Mouse (Mus musculus) heart, postnatal 10 days (tissue): ENCODE data around the gene Ninj2. TPM values are rescaled to one million over a fixed set of nuclear protein-coding genes. Genes with fewer than 3 reads are reported as not detected.
A peak's percentile ranks its signal among the peaks of the same experiment; 100 is the strongest.
"Not testable (repeated sequence)": the region's sequence is repeated elsewhere in the genome, so short reads cannot be mapped to it uniquely, and the experiment has no call there.

Experiments used
- DNase-seq, 2 experiments: peaks; one replicate each; pipeline ENCODE4 v3.0.0; 2021
- intact Hi-C: fragments of 180-260 bp; cut with DNase I; formaldehyde crosslinking; loops from one replicate; pipeline ENCODE4 v1.15.1; 2025
- total RNA-seq, 2 experiments: library from RNA; stranded (reverse); gene quantifications; 2 replicates each; pipeline ENCODE4 v1.2.3; 2021

Gene Ninj2
- not detected for total RNA-seq

GRCm38 (mm10) chr6:120093100-120093499 lies at the start of gene Ninj2:
TSS of gene Ninj2 (plus strand) at chr6:120093350.
- intact Hi-C loops: no loop called here
- DNase-seq: no peak

GRCm38 (mm10) chr6:120045406-120045805 lies 47.7 kb upstream of the Ninj2 start:
- intact Hi-C loops: no loop called here
- DNase-seq: no peak

GRCm38 (mm10) chr6:120047705-120048292 lies 45.4 kb upstream of the Ninj2 start:
- intact Hi-C loops: no loop called here
- no peak for DNase-seq

- intact Hi-C loops: no loop called here
- DNase-seq: no peak
Measured at GRCm38 (mm10) chr6:120054412-120054811, 38.7 kb upstream of the Ninj2 start.

GRCm38 (mm10) chr6:120055666-120056540 lies 37.2 kb upstream of the Ninj2 start:
- intact Hi-C loops: no loop called here
- peak; percentile 36 to 44 for DNase-seq

- DNase-seq: no peak
- intact Hi-C loops: no loop called here
Measured at GRCm38 (mm10) chr6:120062934-120063333, 30.2 kb upstream of the Ninj2 start.

GRCm38 (mm10) chr6:120064627-120065026 lies 28.5 kb upstream of the Ninj2 start:
- intact Hi-C loops: no loop called here
- no peak for DNase-seq

- DNase-seq: no peak
- intact Hi-C loops: no loop called here
Measured at GRCm38 (mm10) chr6:120065552-120066177, 27.5 kb upstream of the Ninj2 start.

- intact Hi-C loops: no loop called here
- no peak for DNase-seq
Measured at GRCm38 (mm10) chr6:120069546-120069945, 23.6 kb upstream of the Ninj2 start.

- intact Hi-C loops: no loop called here
- DNase-seq: no peak
Measured at GRCm38 (mm10) chr6:120072630-120073029, 20.5 kb upstream of the Ninj2 start.

GRCm38 (mm10) chr6:120076619-120077450 lies 16.3 kb upstream of the Ninj2 start:
- DNase-seq: no peak
- intact Hi-C loops: no loop called here

GRCm38 (mm10) chr6:120079547-120079946 lies 13.6 kb upstream of the Ninj2 start:
- DNase-seq: no peak

GRCm38 (mm10) chr6:120081516-120081915 lies 11.6 kb upstream of the Ninj2 start:
- intact Hi-C loops: no loop called here
- no peak for DNase-seq

More at GRCm38 (mm10) chr6:120079547-120079946, 13.6 kb upstream of the Ninj2 start:
- intact Hi-C loops: no loop called here

- intact Hi-C loops: no loop called here
- no peak for DNase-seq
Measured at GRCm38 (mm10) chr6:120082251-120082950, 10.7 kb upstream of the Ninj2 start.

- intact Hi-C loops: no loop called here
- no peak for DNase-seq
Measured at GRCm38 (mm10) chr6:120082951-120083411, 10.2 kb upstream of the Ninj2 start.

- DNase-seq: no peak
Measured at GRCm38 (mm10) chr6:120083442-120083841, 9.7 kb upstream of the Ninj2 start.

GRCm38 (mm10) chr6:120084983-120085382 lies 8.2 kb upstream of the Ninj2 start:
- intact Hi-C loops: no loop called here
- DNase-seq: no peak

More at GRCm38 (mm10) chr6:120083442-120083841, 9.7 kb upstream of the Ninj2 start:
- intact Hi-C loops: no loop called here

GRCm38 (mm10) chr6:120085832-120086231 lies 7.3 kb upstream of the Ninj2 start:
- intact Hi-C loops: no loop called here
- DNase-seq: no peak

- DNase-seq, intact Hi-C loops: not testable (repeated sequence)
Measured at GRCm38 (mm10) chr6:120087041-120087440, 6.1 kb upstream of the Ninj2 start.

- intact Hi-C loops: no loop called here
Measured at GRCm38 (mm10) chr6:120090712-120091248, 2.4 kb upstream of the Ninj2 start.

More at GRCm38 (mm10) chr6:120090712-120091248, 2.4 kb upstream of the Ninj2 start:
- DNase-seq: peak in 1 of 2 experiments; percentile 45
